Mouse (Mus musculus): ENCODE measurements at regions not wholly inside any gene's neighbourhood (a gene's known extent, or its start where the extent isn't known, plus 50 kb on each side); places are given as distances from the start of the nearest gene placed in this dataset.

- DNase-seq: peak; percentile 31
Observed at GRCm38 (mm10) chr16:77685651-77686190, 83.8 kb upstream of the Gm11146 start.

GRCm38 (mm10) chr16:77684521-77684920 lies 82.6 kb upstream of the Gm11146 start:
- no peak for DNase-seq

GRCm38 (mm10) chr16:77679234-77679633 lies 77.3 kb upstream of the Gm11146 start:
- no peak for DNase-seq

- DNase-seq: no peak
Observed at GRCm38 (mm10) chr16:77676805-77677204, 74.9 kb upstream of the Gm11146 start.

GRCm38 (mm10) chr16:77675885-77676597 lies 74.1 kb upstream of the Gm11146 start:
- DNase-seq: no peak

- no peak for DNase-seq
Observed at GRCm38 (mm10) chr16:77671253-77671652, 69.4 kb upstream of the Gm11146 start.

- DNase-seq: no peak
Observed at GRCm38 (mm10) chr16:77665781-77666180, 63.9 kb upstream of the Gm11146 start.

- DNase-seq: peak; percentile 7
Observed at GRCm38 (mm10) chr16:77662107-77662518, 60.2 kb upstream of the Gm11146 start.

GRCm38 (mm10) chr16:77653306-77653705 lies 51.4 kb upstream of the Gm11146 start:
- DNase-seq: no peak

Measured in right cerebral cortex, postnatal 4 days (tissue).